Mouse (Mus musculus): Measurements from ENCODE around the gene Nt5m.

Nt5m gene

GRCm38 (mm10) chr11:59839459-59840126 is 346 bp downstream of the Nt5m start, which contains the start of gene Cops3:
Gene Cops3, minus strand, starts transcription at chr11:59839838.
- DNase-seq (ENCODE audit: low spot score in 2 of 2) = peak; percentile 83 to 94

- no peak for DNase-seq (ENCODE audit: low spot score in 2 of 2)
Observed at GRCm38 (mm10) chr11:59846311-59846710, 7.1 kb downstream of the Nt5m start.

- peak in 1 of 2 experiments; percentile 42 for DNase-seq (ENCODE audit: low spot score in 2 of 2)
Observed at GRCm38 (mm10) chr11:59847131-59847530, 7.9 kb downstream of the Nt5m start.

- DNase-seq (ENCODE audit: low spot score in 2 of 2) = peak; percentile 66 to 75
Observed at GRCm38 (mm10) chr11:59847891-59848884, 8.9 kb downstream of the Nt5m start.

GRCm38 (mm10) chr11:59852865-59853264 is 13.6 kb downstream of the Nt5m start:
- no peak for DNase-seq (ENCODE audit: low spot score in 2 of 2)

GRCm38 (mm10) chr11:59860467-59860866 is 21.2 kb downstream of the Nt5m start:
- DNase-seq (ENCODE audit: low spot score in 2 of 2) = no peak

- no peak for DNase-seq (ENCODE audit: low spot score in 2 of 2)
Observed at GRCm38 (mm10) chr11:59864316-59864715, 25.1 kb downstream of the Nt5m start.

GRCm38 (mm10) chr11:59872124-59872523 is 32.9 kb downstream of the Nt5m start:
- no peak for DNase-seq (ENCODE audit: low spot score in 2 of 2)

- DNase-seq (ENCODE audit: low spot score in 2 of 2) = peak; percentile 78 to 84
Observed at GRCm38 (mm10) chr11:59880031-59880430, 40.8 kb downstream of the Nt5m start.

- DNase-seq (ENCODE audit: low spot score in 2 of 2) = no peak
Observed at GRCm38 (mm10) chr11:59885217-59885986, 46.2 kb downstream of the Nt5m start.

- no peak for DNase-seq (ENCODE audit: low spot score in 2 of 2)
Observed at GRCm38 (mm10) chr11:59886952-59887351, 47.7 kb downstream of the Nt5m start.

GRCm38 (mm10) chr11:59888151-59888550 is 48.9 kb downstream of the Nt5m start:
- DNase-seq (ENCODE audit: low spot score in 2 of 2) = no peak

- peak in 1 of 2 experiments; percentile 22 for DNase-seq (ENCODE audit: low spot score in 2 of 2)
Observed at GRCm38 (mm10) chr11:59891854-59892253, 52.6 kb downstream of the Nt5m start.

GRCm38 (mm10) chr11:59893153-59893788 is 54.0 kb downstream of the Nt5m start:
- DNase-seq (ENCODE audit: low spot score in 2 of 2) = no peak

GRCm38 (mm10) chr11:59894916-59895315 is 55.7 kb downstream of the Nt5m start:
- no peak for DNase-seq (ENCODE audit: low spot score in 2 of 2)

GRCm38 (mm10) chr11:59895316-59895715 is 56.1 kb downstream of the Nt5m start:
- DNase-seq (ENCODE audit: low spot score in 2 of 2) = no peak

- DNase-seq (ENCODE audit: low spot score in 2 of 2) = no peak
Observed at GRCm38 (mm10) chr11:59897981-59898599, 58.8 kb downstream of the Nt5m start.

GRCm38 (mm10) chr11:59899711-59900685 is 60.8 kb downstream of the Nt5m start:
- peak in 1 of 2 experiments; percentile 42 for DNase-seq (ENCODE audit: low spot score in 2 of 2)

GRCm38 (mm10) chr11:59900995-59901394 is 61.7 kb downstream of the Nt5m start:
- no peak for DNase-seq (ENCODE audit: low spot score in 2 of 2)
